Mouse (Mus musculus) heart, postnatal 0 days (tissue): ENCODE measurements around the gene Gm45716.

Source experiments
- CTCF ChIP-seq: IDR thresholded peaks from 2 replicates; pipeline ENCODE4 v1.5.1; 2016; ENCODE audit warnings: antibody characterized with exemption, control low read depth, low read depth
- EP300 ChIP-seq: IDR thresholded peaks from 2 replicates; pipeline ENCODE4 v1.6.1; 2016; ENCODE audit warnings: antibody characterized with exemption, low read depth

- TF ChIP-seq CTCF (no peak), EP300 (no peak)
Observed at GRCm38 (mm10) chr11:90246676-90247075, 59.2 kb downstream of the Gm45716 start.
